Mouse (Mus musculus) induced T-regulatory cell, adult 2 months (primary cell): ENCODE measurements around the gene Vamp4.
"Not testable (repeated sequence)": the region's sequence is repeated elsewhere in the genome, so short reads cannot be mapped to it uniquely, and the experiment has no call there.

Experiments used
- DNase-seq: peaks from one replicate; pipeline ENCODE4 v3.0.0-alpha.2; 2012; ENCODE audit warnings: low read depth

Gene Vamp4

DNA sequence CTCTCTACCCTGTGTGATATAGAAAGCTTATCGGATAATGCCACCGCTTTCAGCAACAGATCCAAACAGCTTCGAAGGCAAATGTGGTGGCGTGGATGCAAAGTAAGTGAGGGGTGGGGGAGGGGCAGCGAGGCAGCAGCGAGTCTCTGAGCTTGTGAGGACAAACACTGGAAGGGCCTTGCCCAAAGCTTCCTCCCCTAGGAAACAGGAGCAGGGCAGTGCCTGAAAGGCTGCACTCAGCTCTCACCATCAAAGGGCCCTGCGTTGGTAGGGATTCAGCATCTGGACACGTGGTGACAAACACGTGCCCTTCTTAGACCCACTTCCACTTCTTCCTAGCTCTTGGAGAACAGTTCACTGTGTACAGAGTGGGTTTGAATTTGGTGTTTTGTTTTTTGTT, 19.1 kb downstream of the Vamp4 start:
- DNase-seq, result no peak

DNA sequence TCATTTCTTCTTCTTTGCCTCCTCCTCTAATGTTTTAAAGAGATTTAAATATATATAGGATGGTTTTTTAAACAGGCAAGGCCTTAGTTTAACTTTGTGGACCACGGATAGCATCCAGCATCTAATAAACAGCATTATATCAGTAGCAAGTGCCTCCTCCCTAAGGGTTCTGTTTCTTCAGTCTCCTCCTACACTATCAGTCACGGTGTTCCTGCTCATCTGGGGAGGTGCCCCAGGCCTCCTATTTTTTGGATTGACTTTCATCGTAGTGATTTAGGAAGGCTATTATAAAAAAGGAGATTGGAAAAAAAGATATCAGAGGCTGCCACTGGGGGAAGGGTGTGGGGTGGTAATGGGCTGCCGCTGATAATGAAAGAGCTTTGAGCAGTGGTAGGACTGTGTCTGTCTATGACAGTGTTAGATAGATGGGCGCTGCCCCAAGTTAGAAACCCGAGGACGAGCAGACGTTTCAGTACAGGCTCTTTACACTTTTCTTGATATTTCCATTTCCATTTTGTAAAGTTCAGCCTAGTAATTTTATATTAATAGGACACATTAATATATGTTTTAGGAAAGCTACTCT, 20.2 kb downstream of the Vamp4 start:
- DNase-seq, result no peak

DNA sequence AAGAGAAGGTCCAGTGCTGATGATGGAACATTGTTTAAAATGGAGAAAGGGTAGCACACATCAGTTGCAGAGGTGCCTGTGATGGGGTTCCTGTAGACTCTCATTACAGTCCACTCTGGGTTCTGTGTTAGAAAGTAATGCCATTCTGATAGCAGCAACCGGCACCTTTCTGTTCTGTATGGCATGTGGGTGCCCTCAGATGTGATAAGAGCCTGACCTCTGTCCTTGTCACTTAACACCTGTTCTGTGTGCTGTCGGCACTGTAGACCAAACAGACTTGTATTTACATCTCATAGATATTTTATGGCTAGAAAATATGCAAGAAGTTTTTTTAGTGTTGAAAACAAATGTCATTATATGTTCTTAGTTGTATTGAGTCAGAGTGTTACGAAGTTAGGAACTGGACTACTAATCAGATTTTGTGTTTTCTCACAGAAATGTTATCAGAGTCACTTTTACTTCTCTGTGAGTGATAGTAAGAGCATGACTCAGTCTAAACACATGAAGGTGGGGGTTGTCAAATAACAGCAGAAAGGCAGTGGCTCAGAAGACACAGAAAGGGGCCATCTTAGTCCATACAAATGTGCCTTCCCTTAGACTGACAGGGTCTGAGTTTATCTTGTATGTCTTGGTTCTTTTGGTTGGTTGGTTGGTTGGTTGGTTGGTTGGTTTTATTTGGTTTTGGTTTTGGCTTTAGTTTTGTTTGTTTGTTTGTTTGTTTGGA, 27.2 kb downstream of the Vamp4 start:
- DNase-seq, result no peak

DNA sequence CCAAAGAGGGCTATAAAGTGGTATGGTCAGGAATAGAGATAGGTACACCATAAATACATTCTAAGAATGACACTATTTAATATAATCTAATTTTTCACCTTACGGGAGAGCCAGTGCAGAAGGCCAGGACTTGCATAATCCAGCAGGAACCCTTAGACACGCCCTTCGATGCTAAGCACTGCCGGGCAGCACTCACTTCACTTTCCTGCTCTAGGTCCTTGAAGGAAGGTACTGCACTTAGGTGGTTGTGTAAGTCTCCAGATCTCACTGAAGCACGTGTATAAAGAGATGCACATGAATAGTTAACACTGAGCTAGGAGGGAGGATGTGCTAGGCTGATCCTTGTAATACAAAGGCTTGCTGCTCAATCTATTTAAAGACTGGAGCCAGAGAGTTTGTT, 29.3 kb downstream of the Vamp4 start:
- DNase-seq, result no peak

DNA sequence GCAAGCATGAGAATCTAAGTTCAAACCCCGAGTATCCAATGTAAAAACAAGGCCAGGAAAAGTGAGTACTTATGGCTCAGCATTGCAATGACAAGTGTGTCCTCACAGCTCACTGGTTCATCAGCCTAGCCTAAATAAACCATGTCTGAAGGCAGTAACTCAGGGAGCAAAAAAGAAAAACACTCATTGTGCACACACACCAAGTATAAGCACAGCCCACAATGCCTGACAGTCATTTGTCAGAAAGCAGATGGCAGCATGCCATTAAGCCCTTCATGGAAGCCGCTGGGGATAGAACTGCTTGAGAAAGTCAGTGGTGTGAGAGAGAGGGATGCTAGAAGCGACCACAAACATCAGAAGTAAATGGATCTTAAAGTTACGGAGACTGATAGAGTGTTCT, 31.0 kb downstream of the Vamp4 start:
- DNase-seq, result no peak

DNA sequence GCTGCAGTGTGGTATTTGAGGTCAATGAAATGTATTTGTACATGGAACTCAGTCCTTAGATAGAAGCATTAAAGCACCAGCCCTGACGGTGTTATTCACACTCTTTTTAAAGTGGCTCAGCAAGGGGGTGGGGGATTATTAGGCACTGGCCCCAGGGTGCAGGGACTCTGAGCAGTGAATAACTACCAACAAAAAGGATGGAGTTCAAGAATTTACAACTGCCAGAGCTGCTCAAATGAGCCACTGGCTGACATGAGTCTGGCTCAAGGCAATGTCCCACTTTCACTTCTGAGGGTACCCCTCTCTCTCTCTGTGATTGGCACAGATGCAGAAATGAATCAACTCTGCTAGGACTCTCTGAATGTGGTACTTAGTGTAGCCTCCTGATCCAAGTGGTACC, 37.8 kb downstream of the Vamp4 start:
- DNase-seq, result no peak

DNA sequence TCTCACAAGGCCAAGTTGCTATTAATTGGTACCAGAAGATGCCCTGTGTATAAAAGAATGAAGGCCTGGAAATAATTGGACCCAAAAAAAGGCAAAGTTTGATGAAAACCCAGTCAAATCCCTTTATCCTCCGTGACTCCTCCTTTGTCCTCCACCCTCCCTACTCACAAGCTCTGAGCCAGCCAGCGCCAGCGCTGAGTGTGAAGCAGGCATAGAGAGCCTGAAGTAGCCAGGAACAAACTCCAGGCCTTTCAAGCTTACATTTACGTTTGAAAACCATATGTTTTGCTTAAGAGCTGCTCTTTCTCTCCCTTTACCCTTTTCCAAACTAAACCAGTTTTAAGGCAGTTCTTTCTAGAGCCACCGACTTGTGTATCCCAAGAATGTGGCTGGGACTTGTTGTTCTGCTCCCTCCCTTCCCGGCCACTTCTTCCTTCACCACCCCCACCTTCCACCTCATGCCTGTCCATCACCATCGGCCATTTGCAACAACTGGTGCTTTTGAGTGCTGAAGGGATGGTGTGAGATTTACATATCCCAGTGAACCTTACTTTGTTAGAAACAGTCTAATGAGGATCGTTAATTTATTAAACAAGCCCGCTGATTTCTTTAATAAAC, 39.4 kb downstream of the Vamp4 start:
- no peak for DNase-seq

DNA sequence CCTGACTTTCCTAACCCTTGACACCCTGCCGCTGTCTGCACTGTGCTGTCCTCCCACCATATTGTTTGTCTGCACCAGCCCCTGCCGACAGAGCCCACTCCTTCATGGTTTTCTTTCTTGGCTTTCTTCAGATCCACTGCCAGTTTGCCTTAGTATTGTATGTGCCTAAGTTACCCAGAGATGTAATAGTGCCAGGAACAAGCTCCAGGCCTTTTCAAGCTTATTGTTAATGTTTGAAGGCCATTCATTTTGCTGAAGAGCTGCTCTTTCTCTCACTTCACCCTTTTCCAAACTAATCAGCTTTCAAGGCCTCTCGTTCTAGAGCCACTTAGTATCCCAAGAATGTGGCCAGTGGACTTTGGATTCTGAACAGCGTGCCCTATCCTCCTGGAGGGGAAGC, 40.9 kb downstream of the Vamp4 start:
- DNase-seq, result no peak

DNA sequence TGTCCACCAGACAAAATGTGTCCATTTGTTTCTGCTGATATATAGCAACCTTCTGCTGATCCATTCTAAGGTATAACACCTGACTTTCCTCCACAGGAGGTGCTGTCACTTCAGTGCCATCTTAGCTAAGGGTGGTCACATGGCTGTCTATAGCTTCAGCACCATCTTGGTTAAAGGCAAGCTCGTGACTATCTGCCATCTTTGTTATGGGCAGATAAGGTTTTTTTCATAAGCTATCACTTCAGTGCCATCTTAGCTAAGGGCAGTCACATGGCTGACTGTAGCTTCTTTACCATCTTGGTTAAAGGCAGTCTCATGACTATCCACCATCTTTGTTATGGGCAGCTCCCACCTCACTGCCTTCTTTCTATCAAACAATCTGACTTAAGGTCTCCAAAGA, 45.2 kb downstream of the Vamp4 start:
- DNase-seq, result peak; percentile 55

DNA sequence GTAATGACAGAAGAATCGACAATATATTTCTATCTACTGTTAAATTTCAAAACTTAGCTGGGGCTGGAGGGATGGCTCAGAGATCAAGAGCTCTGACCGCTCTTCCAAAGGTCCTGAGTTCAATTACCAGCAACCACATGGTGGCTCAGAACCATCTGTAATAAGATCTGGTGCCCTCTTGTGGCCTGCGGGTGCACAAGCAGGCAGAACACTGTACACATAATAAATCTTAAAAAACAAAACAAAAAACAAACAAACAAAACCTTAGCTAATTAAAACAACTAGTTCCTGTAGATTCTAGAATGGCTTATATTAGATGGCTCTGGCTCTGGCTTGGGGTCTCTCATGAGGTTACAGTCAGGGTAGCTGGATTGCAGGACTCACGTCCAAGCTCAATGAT, 50.2 kb downstream of the Vamp4 start:
- DNase-seq, result peak; percentile 68

DNA sequence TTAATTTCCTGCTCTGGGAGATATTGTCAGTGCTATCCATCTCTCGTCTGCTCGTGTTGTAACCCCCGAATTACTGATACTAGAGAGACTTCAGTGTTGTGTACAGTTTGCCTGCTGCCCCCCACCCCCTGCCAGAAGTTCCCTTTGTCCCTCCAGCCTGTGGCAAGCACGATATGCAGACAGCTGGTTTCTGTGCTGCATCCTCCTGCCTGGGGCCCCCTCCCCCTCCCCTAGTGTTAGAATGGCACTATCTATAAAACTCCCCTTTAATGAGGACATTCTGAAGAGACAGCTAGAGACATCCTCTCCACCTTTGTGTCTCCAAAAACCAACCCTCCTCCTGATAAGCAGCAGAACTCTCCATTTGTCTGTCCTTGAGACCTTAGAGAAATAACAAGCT, 53.6 kb downstream of the Vamp4 start:
- no peak for DNase-seq

DNA sequence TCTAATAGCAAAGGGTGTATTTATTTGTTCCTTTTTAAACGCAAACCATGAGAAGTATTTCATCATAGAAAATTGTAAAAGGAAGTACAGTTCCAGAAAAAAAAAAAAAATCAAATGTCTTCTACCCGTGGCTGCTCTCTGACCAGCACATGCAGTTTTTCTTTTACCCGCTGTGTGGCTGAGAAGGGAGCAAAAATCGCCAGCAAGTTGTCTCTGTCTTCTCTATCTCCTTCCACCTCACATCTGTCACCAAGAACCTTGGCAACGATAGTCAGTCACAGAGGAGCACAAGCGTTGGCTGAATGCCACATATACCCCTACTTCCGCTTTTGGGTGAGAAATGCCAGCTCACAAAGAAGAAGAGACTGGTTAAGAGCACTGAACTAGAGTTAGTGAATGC, 54.9 kb downstream of the Vamp4 start:
- peak; percentile 25 for DNase-seq

DNA sequence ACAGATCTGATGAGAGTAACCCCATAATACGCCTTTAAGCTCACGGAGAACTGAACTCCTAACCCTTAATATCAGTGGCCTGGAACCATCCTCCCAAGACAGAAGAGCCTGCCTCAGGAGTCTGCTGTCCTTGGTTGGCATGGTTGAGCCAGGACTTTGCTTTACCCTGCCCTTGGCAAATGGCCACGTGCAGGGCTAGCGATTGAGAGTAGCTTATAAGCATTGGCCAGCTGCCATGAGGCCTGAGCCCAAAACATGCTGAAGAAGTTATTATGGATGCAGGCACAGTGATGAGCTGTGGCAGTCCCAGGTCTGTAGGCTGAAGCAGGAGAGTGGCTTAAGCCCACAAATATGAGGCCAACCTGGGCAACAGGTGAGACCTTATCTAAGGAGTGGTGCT, 57.5 kb downstream of the Vamp4 start:
- not testable (repeated sequence) for DNase-seq

DNA sequence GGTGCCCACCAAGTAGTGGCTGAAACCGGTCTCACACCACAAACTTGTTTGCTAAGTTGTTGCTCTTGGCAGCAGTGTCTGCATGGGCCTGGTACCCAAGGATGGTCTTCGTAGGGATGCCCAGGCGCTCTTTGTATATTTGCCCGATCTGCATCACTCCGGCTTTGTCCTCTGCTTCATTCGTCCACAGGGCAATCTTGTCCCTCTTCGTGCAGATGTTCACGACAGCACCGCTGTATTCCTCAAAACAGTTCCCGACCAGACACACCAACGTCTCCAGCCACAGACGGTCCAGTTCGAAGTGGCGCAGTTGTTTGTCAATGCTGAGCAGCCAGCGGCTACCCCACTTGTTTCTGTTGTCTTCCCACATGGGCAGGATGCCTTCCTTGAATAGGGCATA, 58.0 kb downstream of the Vamp4 start:
- not testable (repeated sequence) for DNase-seq

DNA sequence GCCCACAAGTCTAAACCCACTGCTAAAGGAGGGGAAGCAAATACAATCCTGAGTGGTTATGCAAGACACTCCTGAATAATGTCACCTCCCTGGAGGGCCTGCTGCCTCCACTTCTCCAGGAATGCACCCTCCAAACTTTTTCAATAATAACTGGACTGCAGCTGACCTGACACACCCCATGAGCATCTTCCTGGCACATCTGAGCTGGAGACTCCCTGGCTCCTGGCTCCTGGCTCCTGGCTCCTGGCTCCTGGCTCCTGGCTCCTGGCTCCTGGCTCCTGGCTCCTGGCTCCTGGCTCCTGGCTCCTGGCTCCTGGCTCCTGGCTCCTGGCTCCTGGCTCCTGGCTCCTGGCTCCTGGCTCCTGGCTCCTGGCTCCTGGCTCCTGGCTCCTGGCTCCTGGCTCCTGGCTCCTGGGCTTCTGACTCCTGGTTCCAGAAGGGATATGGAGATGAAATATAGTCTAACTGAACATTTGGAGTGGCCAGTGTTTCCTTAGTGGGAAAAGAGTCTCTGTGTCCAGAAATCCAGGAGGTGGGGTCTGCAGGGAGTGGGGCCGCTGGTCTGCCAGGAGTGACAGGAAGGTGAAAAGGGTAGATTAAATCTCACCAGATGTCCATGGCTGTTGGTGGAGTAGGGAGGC, 65.1 kb downstream of the Vamp4 start:
- DNase-seq, result not testable (repeated sequence)

DNA sequence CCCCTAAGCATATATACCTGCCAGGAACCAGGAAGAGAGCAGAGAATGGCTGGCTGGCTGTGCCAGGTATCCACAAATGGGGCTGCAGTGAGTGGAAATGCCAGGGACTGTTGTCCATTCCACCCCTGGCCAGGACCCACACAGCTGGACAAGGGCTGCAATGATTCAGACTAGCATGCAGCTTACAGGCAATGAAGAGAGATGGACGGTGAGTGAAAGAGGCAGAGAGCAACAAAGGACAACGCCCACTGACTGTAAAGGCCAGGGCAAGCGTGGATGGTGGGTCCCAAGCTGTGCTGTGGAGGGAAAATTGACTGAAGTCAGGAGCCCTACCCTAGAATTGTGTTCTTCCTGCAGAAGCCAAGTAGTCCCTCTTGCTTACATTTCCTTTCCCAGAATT, 66.2 kb downstream of the Vamp4 start:
- no peak for DNase-seq

DNA sequence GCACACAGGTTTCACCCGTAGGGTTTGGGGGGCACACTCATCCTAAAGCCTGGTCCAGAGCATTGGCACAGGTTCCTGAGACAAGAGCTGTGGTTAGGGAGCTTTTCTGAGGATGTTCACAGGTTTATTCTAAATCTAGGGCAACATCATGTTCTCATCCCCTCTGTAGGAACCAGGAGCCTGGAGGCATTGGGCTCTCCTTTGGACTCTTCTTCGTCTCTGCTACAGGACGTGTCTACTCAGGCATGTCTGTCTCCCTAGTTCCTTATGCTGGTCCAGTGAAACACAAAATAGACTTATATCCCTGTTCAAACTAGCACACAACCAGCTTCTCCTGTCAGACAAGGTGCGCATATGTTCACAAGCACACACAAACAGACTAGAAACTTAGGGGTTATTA, 68.2 kb downstream of the Vamp4 start:
- DNase-seq, result no peak

DNA sequence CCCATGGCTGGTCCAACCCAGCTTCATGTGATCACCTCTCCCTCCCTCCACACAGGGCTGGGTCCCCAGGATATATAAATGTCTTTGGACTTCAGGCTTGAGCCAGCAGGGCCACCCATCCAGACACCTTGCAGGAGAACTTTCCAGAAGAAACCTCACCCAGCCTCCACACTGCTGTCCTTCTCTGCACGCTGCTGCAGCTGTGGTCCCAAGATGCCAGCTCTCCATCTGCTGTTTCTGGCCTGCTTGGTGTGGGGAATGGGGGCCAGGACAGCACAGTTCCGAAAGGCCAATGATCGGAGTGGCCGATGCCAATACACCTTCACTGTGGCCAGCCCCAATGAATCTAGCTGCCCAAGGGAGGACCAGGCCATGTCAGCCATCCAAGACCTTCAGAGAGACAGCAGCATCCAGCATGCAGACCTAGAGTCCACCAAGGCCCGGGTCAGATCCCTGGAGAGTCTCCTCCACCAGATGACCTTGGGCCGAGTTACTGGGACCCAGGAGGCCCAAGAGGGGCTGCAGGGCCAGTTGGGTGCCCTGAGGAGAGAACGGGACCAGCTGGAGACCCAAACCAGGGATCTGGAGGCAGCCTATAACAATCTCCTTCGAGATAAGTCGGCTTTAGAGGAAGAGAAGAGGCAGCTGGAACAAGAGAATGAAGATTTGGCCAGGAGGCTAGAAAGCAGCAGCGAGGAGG, 68.9 kb downstream of the Vamp4 start, which contains the start of gene Myoc:
TSS of gene Myoc (plus strand) at position 105 of the 700 bp plus-strand sequence.
- DNase-seq, result no peak

DNA sequence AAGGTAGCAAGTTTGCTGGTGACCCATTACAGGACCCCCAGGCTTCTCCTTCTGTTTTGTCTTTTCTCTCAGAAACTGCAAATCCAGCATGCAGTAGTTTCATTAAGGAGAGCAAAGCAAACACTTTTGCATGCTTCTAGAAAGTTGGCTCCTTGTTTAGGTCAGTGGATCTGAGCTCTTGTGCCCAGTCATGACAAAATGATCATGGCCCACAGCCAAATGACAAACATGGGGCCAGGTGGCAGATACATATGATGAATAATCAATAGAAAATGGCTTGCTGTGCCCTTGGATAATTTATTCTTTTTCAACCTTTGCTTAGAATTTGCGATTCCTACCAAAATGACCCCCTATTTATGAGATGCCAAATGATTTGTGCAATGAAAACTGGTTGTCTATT, 69.5 kb downstream of the Vamp4 start:
- DNase-seq, result no peak

DNA sequence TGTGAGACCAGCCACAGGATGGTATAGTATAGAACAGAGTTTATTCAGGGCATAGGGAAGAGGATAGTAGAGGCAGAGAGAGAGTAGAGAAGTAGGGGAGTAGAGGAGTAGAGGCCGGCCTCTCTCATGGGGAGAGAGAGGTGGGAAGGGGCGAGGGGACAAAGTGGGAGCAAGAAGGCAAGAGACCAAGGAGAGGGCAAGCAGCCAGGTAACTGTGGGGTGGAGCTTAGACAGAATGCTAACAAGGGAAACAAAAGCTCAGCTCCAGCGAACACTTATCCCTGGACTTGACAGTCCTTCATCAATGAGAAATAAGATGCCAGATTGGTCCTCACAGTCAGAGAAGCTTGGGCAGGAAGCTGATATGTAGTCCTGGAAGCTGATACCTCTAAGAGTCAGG, 72.3 kb downstream of the Vamp4 start:
- DNase-seq, result no peak

DNA sequence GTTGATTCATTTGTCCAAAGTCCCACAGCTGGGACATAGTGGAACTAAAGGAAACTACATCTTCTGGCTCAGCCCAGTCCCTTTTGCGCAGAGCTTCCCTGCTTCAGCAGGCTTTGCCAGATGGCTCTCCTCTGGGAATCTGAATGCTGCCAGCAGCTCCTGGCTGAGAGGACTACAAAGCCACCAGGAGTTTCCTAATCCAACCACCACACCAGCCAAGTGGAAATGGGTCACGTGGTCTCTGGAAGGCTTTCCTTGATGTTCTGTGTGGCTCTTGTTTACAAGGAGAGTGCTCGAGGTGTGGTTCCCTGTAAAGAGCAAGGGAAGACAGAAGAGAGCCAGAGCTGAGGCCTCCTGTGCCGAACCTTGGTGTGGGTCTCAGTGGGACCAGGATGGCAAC, 73.4 kb downstream of the Vamp4 start:
- no peak for DNase-seq

DNA sequence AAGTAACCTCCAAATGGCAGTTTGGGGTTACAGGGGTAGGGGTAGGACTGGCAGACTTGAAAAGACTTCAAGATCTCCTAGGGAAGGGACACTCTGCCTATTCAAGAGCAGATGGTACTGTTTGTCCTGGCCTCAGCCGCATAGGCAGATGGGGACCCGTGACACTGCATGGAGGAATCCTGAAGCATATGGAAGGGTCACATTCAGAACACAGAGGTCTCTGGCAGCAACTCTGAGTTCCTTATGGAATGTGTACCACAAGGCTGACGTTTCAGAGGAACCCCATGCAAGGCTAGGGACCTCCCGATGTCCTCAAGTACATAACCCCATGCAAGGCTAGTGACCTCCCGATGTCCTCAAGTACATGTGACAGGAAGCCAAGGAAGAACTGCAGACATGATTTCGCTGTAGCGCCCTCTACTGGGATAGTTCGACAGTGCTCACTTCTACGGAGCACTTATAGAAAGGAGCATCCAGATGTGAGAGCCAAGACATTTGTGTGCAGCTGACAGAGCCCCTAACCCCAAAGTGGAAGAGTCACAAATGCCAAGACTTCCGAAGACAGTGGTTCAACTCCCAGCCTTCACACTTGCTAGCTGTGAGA, 75.9 kb downstream of the Vamp4 start:
- peak; percentile 48 for DNase-seq
